Mouse (Mus musculus) forebrain, embryonic 12.5 days (tissue): Measurements from ENCODE around the gene Slc6a20a. TPM values are rescaled to one million over a fixed set of nuclear protein-coding genes. Genes with fewer than 3 reads are reported as not detected.

ENCODE experiments used
- ATAC-seq: fragments of 200-750 bp; cut with Nextera tagmentation; 2 replicates; pipeline ENCODE4 v1.8.0; 2017; ENCODE audit warnings: moderate TSS enrichment; ENCODE audit not compliant: low FRiP score
- H3K27ac ChIP-seq: fragments of 300-500 bp; sonication (generic); 2 replicates; pipeline ENCODE4 v1.5.1; 2016; ENCODE audit warnings: mild to moderate bottlenecking
- H3K27me3 ChIP-seq: fragments of 300-500 bp; sonication (generic); 2 replicates; pipeline ENCODE4 v1.6.1; 2016; ENCODE audit warnings: mild to moderate bottlenecking
- H3K36me3 ChIP-seq: fragments of 300-500 bp; sonication (generic); replicated peaks from 2 replicates; pipeline ENCODE4 v1.6.1; 2016; ENCODE audit warnings: mild to moderate bottlenecking
- H3K4me1 ChIP-seq: fragments of 300-500 bp; sonication (generic); 2 replicates; pipeline ENCODE4 v1.6.1; 2016
- H3K4me2 ChIP-seq: fragments of 300-500 bp; sonication (generic); 2 replicates; pipeline ENCODE4 v1.6.1; 2016; ENCODE audit warnings: mild to moderate bottlenecking, moderate library complexity
- H3K4me3 ChIP-seq: fragments of 300-500 bp; sonication (generic); replicated peaks from 2 replicates; pipeline ENCODE4 v1.5.1; 2016; ENCODE audit warnings: mild to moderate bottlenecking
- H3K9ac ChIP-seq: fragments of 300-500 bp; sonication (generic); 2 replicates; pipeline ENCODE4 v1.6.1; 2016; ENCODE audit warnings: mild to moderate bottlenecking
- H3K9me3 ChIP-seq: fragments of 300-500 bp; sonication (generic); 2 replicates; pipeline ENCODE4 v1.6.1; 2016
- WGBS: fragments of 180-500 bp; shearing (Covaris S2); methylation state at CpG from one replicate; pipeline ENCODE4 v1.1.7; 2016; 5-methylcytosine and 5-hydroxymethylcytosine counted together
- polyA plus RNA-seq: library from polyadenylated mRNA; unstranded; fragments of >200 nt; fragmentation: Nextera tagmentation; extraction: Ambion mirVana; gene quantifications from 2 replicates; pipeline ENCODE4 v1.2.1, GENCODE M21; 2016

Slc6a20a gene
- polyA plus RNA-seq, 1 experiment from 2014 or later = 0.45 TPM

DNA sequence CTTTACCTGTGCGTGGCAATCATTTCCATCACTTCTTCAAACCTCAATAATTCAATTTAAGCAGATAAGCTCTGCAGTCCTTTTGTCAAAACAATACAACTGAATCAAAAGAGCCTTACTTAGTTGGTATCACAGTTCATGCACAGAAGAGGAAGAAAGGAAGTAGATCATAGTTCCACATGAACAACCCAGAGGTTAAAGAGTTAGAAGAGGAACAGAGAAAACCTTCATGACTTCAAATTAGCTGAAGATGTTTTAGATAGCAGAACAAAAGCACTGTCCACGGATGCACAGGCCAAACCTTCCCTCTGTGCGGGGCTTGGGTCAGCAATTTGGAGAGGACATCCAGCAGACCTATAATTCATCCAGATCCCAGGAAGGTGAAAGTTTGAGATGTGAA, 47.0 kb downstream of the Slc6a20a start:
- Histone ChIP-seq H3K27ac (no peak overlapping the region), H3K9me3 (no peaks in the 10 kb centered on the region), H3K4me1 (no peaks in the 10 kb centered on the region), H3K27me3 (no peaks in the 10 kb centered on the region), H3K36me3 (no peaks in the 10 kb centered on the region), H3K4me2 (no peak overlapping the region), H3K9ac (no peak overlapping the region), H3K4me3 (no peak overlapping the region)
- no peak for ATAC-seq
- 90% methylated on average over 3 of the region's 3 CpGs for WGBS

DNA sequence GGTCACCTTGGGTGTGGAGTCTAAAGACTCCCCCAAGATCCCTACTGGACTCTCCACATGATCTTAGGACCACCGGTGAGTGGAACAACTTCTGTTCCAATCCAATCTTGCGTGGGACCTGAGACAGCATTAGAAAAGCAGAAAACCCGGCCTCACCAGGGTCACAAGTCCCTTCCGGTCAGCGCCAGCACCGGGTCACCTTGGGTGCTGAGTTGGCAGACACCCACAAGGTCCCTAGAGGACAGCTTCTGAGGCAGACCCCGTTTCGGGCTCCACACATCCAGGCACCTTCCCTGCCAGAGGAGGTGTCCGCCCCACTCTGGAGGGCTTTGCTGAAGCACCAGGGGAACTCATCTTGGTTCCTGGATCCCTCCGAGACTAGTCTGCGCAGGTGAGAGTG, 52.9 kb downstream of the Slc6a20a start:
- 92% methylated on average over 11 of the region's 11 CpGs for WGBS
- no peak overlapping the region for H3K9ac ChIP-seq
- H3K4me3 ChIP-seq = no peak overlapping the region
- no peaks in the 10 kb centered on the region for H3K27me3 ChIP-seq
- H3K9me3 ChIP-seq = no peaks in the 10 kb centered on the region
- no peaks in the 10 kb centered on the region for H3K36me3 ChIP-seq
- no peaks in the 10 kb centered on the region for H3K4me1 ChIP-seq
- no peak for ATAC-seq
- H3K27ac ChIP-seq = no peak overlapping the region
- no peak overlapping the region for H3K4me2 ChIP-seq

DNA sequence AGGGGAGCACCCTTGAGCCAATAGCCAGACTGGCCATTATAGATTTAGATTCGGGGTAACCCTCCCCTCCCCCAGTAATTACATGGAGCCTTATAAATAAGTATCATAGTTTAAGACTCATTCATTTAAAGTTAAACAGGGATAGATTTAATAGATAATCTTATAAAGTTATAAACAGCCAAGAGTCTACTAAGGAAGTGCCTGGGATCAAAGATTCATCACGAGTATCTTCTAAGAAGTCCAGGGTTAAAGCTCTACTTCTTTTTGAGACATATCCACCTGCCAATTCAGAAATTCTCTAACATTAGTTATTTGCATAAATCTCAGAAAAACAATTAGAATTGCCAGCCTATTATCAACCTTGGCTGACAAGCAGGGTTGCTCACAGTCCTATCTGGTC, 53.9 kb downstream of the Slc6a20a start:
- Histone ChIP-seq H3K4me3 (no peak overlapping the region), H3K9me3 (no peaks in the 10 kb centered on the region), H3K4me2 (no peak overlapping the region), H3K27me3 (no peaks in the 10 kb centered on the region), H3K4me1 (no peaks in the 10 kb centered on the region), H3K36me3 (no peaks in the 10 kb centered on the region), H3K9ac (no peak overlapping the region), H3K27ac (no peak overlapping the region)
- ATAC-seq = no peak
- whole genome bisulfite sequencing = 83% methylated on average over 2 of the region's 2 CpGs

DNA sequence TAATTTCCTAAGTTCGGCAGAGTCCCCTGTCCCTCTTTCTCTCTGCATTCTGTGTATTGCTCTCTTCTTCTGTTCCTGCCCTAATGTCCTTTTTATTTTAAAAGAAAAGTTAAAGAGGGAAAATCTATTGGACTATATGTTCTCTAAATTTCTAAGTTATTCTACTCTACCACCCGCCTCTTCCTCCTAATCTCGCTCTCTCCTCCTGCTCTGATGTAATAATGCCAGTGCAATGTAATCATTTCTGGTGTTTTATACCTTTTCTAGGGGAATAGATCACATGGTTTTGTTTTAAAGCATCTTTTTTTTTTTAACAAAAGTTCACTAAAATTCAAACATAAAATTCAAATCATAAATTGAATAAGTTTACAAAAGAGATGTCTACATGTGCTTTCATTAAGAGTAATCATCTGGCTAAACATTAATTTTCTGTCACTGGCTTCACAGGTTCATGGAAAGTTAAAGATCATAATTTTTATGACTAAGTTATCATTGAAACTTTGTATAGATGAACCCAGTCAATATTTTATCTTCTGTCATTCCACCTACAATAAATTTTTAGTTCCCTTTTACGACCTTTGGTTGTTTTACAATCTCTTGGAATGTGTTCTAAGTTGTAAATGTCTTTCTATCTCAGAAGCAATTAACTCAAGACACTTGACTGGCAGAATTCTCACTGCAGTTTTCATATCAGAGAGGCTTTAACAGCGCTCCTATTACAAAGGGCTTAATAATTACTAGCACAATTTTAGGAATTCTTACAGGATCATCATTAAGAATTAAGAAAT, 58.2 kb downstream of the Slc6a20a start:
- no peak overlapping the region for H3K27ac ChIP-seq
- H3K4me3 ChIP-seq = no peak overlapping the region
- WGBS = 85% methylated on average over 5 of the region's 5 CpGs
- no peaks in the 10 kb centered on the region for H3K9me3 ChIP-seq
- H3K4me1 ChIP-seq = no peaks in the 10 kb centered on the region
- no peak for ATAC-seq
- no peaks in the 10 kb centered on the region for H3K27me3 ChIP-seq
- no peaks in the 10 kb centered on the region for H3K36me3 ChIP-seq
- H3K4me2 ChIP-seq = no peak overlapping the region
- no peak overlapping the region for H3K9ac ChIP-seq

DNA sequence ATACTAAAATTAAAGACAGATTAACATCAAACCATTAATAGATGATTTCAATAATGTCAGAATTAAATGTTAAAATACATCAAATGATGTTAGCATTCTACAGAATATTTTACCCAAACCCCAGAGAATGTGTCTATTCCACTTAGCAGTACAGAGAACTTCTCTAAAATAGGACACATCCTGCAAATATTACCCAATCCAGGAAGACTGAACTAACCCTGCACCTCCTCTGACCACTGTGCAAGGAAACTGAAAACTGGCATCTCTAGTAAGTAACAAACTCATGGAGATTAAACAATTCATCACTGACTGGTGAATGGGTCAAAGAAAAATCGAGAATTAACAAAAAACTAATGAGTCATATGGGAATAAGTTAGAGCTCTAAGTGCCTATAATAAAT, 77.2 kb downstream of the Slc6a20a start:
- Histone ChIP-seq H3K36me3 (0 out of 2 replicates have a peak, but pooled peaks cover under 1% of the 10 kb centered on the region), H3K4me1 (no peaks in the 10 kb centered on the region), H3K4me3 (no peak overlapping the region), H3K27ac (no peak overlapping the region), H3K27me3 (no peaks in the 10 kb centered on the region), H3K4me2 (no peak overlapping the region), H3K9ac (no peak overlapping the region), H3K9me3 (no peaks in the 10 kb centered on the region)
- WGBS = 88% methylated on average over 1 of the region's 1 CpGs
- no peak for ATAC-seq

DNA sequence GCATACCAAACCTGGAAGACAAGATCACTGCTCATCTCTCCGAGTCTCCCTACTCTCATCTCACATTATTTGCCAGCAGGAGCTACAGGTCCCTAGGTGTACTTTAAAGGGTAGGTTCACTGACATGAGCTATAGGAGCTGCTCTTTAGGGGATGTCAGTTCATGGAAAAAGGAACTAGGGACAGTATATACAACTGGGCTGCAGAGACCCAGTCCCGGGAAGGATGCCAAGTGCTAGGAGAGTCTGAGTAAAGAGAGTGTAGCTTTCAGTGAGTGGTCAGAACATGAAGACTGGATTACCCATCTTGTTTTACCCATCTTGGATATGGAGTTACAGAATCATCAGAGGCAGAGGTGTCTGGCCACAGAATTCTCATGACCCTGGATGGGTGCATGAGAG, 81.3 kb downstream of the Slc6a20a start:
- H3K4me2 ChIP-seq = no peak overlapping the region
- H3K4me3 ChIP-seq = no peak overlapping the region
- H3K27me3 ChIP-seq = no peaks in the 10 kb centered on the region
- H3K36me3 ChIP-seq = peaks cover 9% of the 10 kb centered on the region; the same call in 1 of the 2 replicates
- H3K9me3 ChIP-seq = no peaks in the 10 kb centered on the region
- H3K27ac ChIP-seq = no peak overlapping the region
- 92% methylated on average over 2 of the region's 2 CpGs for WGBS
- no peak overlapping the region for H3K9ac ChIP-seq
- no peaks in the 10 kb centered on the region for H3K4me1 ChIP-seq
- no peak for ATAC-seq

DNA sequence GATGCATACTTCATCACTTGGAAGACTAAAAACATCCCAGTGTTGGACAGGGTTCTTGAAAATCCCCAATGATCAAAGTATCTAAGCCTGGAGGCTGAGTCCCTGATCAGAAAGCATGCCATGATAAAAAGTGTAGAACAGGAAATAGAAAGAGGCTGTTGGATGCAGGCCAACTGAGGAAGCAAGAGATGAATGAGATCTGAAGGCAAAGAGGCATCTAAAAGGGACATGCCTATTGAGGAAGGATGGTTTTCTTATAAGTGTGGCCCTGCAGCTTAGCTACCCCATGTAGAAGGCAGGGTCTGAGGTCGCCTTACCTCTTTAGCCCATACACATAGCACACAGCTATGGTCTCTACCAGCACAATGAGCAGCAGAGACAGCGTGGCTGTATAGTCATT, 81.8 kb downstream of the Slc6a20a start:
- Histone ChIP-seq H3K27me3 (no peaks in the 10 kb centered on the region), H3K36me3 (peaks cover 9% of the 10 kb centered on the region; the same call in 1 of the 2 replicates), H3K9ac (no peak overlapping the region), H3K4me3 (no peak overlapping the region), H3K4me1 (no peaks in the 10 kb centered on the region), H3K27ac (no peak overlapping the region), H3K9me3 (no peaks in the 10 kb centered on the region), H3K4me2 (no peak overlapping the region)
- whole genome bisulfite sequencing = 93% methylated on average over 2 of the region's 2 CpGs
- ATAC-seq = no peak

DNA sequence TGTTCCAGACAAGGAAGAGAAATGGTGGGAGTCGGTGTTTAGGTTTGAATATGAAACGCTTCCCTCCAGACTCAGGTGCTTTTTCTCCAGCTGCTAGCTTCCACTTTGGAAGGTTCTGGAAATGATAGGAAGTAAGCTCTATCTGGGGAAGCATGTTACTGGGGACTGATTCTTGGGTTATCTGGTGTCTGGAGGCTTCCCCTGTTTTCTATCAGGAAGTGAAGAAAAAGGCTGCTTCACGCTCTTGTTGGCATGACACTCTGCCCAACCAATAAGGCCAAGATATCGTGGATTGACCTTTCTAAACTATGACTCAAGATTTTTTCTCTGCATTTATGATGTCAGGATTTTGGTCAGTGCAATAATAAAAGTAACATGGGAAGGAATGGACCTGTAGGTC, 83.5 kb downstream of the Slc6a20a start:
- 91% methylated on average over 4 of the region's 4 CpGs for WGBS
- no peak overlapping the region for H3K4me3 ChIP-seq
- no peak overlapping the region for H3K9ac ChIP-seq
- peaks cover 12% of the 10 kb centered on the region; the same call in 1 of the 2 replicates for H3K36me3 ChIP-seq
- no peaks in the 10 kb centered on the region for H3K4me1 ChIP-seq
- H3K27ac ChIP-seq = no peak overlapping the region
- H3K9me3 ChIP-seq = no peaks in the 10 kb centered on the region
- no peak overlapping the region for H3K4me2 ChIP-seq
- ATAC-seq = no peak
- H3K27me3 ChIP-seq = no peaks in the 10 kb centered on the region

DNA sequence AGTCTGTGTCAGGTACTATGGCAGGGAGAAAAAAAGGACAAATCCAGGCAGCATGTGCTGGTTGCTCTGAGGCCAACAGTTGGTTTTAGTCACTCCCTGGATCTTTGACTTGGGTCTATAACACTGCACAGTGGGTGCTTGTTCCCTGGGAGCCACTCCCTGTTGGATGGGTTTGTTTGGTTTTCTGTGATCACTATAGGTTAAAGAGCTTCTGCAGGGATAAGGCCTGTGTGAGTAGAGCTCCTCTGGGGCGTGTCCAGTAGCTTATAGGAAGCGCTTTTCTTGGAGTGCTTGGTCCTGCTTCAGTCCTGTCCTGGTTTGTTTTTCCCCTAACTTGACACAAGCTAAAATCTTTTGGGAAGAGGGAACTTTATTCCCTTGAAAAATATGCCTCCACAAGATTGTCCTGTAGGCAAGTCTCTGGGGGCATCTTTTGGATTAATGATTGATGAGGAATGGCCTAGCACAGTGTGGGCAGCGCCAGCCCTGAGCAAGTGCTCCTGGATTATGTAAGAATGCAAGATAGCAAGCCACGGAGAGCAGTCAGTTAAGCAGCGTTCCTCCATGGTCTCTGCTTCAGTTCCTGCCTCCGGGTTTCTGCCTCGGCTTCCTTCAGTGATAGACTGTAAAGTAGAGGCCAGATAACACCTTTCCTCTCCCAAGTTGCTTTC, 89.3 kb downstream of the Slc6a20a start:
- H3K27me3 ChIP-seq = no peaks in the 10 kb centered on the region
- ATAC-seq = no peak
- no peaks in the 10 kb centered on the region for H3K4me1 ChIP-seq
- H3K4me2 ChIP-seq = no peak overlapping the region
- H3K4me3 ChIP-seq = no peak overlapping the region
- H3K36me3 ChIP-seq = peaks cover 29% of the 10 kb centered on the region
- no peak overlapping the region for H3K9ac ChIP-seq
- no peaks in the 10 kb centered on the region for H3K9me3 ChIP-seq
- H3K27ac ChIP-seq = no peak overlapping the region
- 87% methylated on average over 7 of the region's 7 CpGs for WGBS

Other genes with a start within 250 kb of the Slc6a20a start
- gene Limd1, start 200.2 kb downstream of the Slc6a20a start, polyA plus RNA-seq = 44.8 and 46.2 TPM in 2 replicates
- gene Sacm1l, start 149.1 kb downstream of the Slc6a20a start, polyA plus RNA-seq = 45.3 and 49.2 TPM in 2 replicates
- gene Slc6a20b, start 46.3 kb downstream of the Slc6a20a start, polyA plus RNA-seq = 0.14 and 0.22 TPM in 2 replicates
- 0.06 and 0.10 TPM in 2 replicates for gene Ccr9, start 446 bp downstream of the Slc6a20a start, polyA plus RNA-seq
- 50.1 and 57.4 TPM in 2 replicates for gene Lztfl1, start 38.8 kb upstream of the Slc6a20a start, polyA plus RNA-seq
- gene Cxcr6, start 127.6 kb upstream of the Slc6a20a start, polyA plus RNA-seq = 0.13 and 0.21 TPM in 2 replicates
- 9.9 and 10.5 TPM in 2 replicates for gene Fyco1, start 173.0 kb upstream of the Slc6a20a start, polyA plus RNA-seq
- 0.05 TPM in 1 of 2 replicates, not detected in the other for gene Xcr1, start 183.1 kb upstream of the Slc6a20a start, polyA plus RNA-seq